Mouse (Mus musculus) MEL (cell line): ENCODE data around the gene Asb4. TPM values are rescaled to one million over a fixed set of nuclear protein-coding genes. Genes with fewer than 3 reads are reported as not detected.

Source experiments
- DNase-seq: peaks from one replicate; pipeline ENCODE4 v3.0.0; 2011; ENCODE audit warnings: low read depth, low spot score
- H3K27ac ChIP-seq: 2 replicates; pipeline ENCODE4 v1.5.1; 2012; ENCODE audit warnings: low read depth, mild to moderate bottlenecking, control low read depth, low read length, moderate library complexity; ENCODE audit not compliant: control insufficient read depth
- H3K27me3 ChIP-seq, 2 experiments: fragments of 150-350 bp in 1 of 2; sonication (generic) in 1 of 2; 2 replicates each; pipeline ENCODE4 v1.6.1; 2012; ENCODE audit warnings: low read length in 2 of 2, mild to moderate bottlenecking in 2 of 2, improper control_type of control experiment in 1 of 2, moderate library complexity in 1 of 2; ENCODE audit not compliant: insufficient read depth in 2 of 2, control insufficient read depth in 1 of 2
- H3K36me3 ChIP-seq, 2 experiments: 2 replicates each; pipeline ENCODE4 v1.6.1; 2012 to 2014; ENCODE audit warnings: low read length in 2 of 2, improper control_type of control experiment in 1 of 2, inconsistent platforms in 1 of 2, mild to moderate bottlenecking in 1 of 2; ENCODE audit not compliant: insufficient read depth in 2 of 2, control insufficient read depth in 1 of 2
- H3K4me1 ChIP-seq, 2 experiments: fragments of 150-350 bp in 1 of 2; sonication (generic) in 1 of 2; 2 replicates each; pipeline ENCODE4 v1.6.1; 2012; ENCODE audit warnings: low read length in 2 of 2, improper control_type of control experiment in 1 of 2, mild to moderate bottlenecking in 1 of 2; ENCODE audit not compliant: insufficient read depth in 2 of 2, control insufficient read depth in 1 of 2
- H3K4me3 ChIP-seq, 2 experiments: fragments of 150-350 bp in 1 of 2; sonication (generic) in 1 of 2; 2 replicates each; pipeline ENCODE4 v1.5.1; 2012; ENCODE audit warnings: low read depth in 2 of 2, low read length in 2 of 2, mild to moderate bottlenecking in 2 of 2, moderate library complexity in 2 of 2, control low read depth in 1 of 2, improper control_type of control experiment in 1 of 2; ENCODE audit not compliant: control insufficient read depth in 1 of 2, insufficient read depth in 1 of 2
- H3K79me2 ChIP-seq: 2 replicates; pipeline ENCODE4 v1.6.1; 2012; ENCODE audit warnings: mild to moderate bottlenecking, low read length, moderate library complexity; ENCODE audit not compliant: control insufficient read depth, poor library complexity, insufficient read depth
- H3K9ac ChIP-seq: 2 replicates; pipeline ENCODE4 v1.6.1; 2012; ENCODE audit warnings: low read depth, mild to moderate bottlenecking, control low read depth, low read length, moderate library complexity; ENCODE audit not compliant: control insufficient read depth, poor library complexity, severe bottlenecking
- H3K9me3 ChIP-seq: fragments of 150-350 bp; sonication (generic); replicated peaks from 2 replicates; pipeline ENCODE4 v1.6.1; 2012; ENCODE audit warnings: mild to moderate bottlenecking, low read length, improper control_type of control experiment, moderate library complexity; ENCODE audit not compliant: insufficient read depth
- BHLHE40 ChIP-seq: IDR thresholded peaks from 2 replicates; pipeline ENCODE4 v1.6.1; 2012; ENCODE audit warnings: low read depth, mild to moderate bottlenecking, inconsistent platforms, low read length, improper control_type of control experiment, borderline replicate concordance
- CHD1 ChIP-seq: IDR thresholded peaks from 2 replicates; pipeline ENCODE4 v1.6.1; 2012; ENCODE audit warnings: low read depth, mild to moderate bottlenecking, inconsistent platforms, low read length, improper control_type of control experiment
- CTCF ChIP-seq, 3 experiments: IDR thresholded peaks in 2 of 3; conservative IDR thresholded peaks in 1 of 3; 2 replicates each; pipeline ENCODE4 v1.5.1; 2011 to 2012; ENCODE audit warnings: low read length in 3 of 3, low read depth in 2 of 3, mild to moderate bottlenecking in 2 of 3, improper control_type of control experiment in 1 of 3, inconsistent platforms in 1 of 3, mixed read lengths in 1 of 3, moderate library complexity in 1 of 3; ENCODE audit not compliant: control insufficient read depth in 1 of 3, insufficient read depth in 1 of 3, poor library complexity in 1 of 3, severe bottlenecking in 1 of 3
- E2F4 ChIP-seq: IDR thresholded peaks from 2 replicates; pipeline ENCODE4 v1.6.1; 2011; ENCODE audit warnings: low read depth, low read length, improper control_type of control experiment, borderline replicate concordance
- EP300 ChIP-seq, 2 experiments: IDR thresholded peaks; 2 replicates each; pipeline ENCODE4 v1.6.1; 2011; ENCODE audit warnings: improper control_type of control experiment in 2 of 2, low read length in 2 of 2, low read depth in 1 of 2, mild to moderate bottlenecking in 1 of 2
- ETS1 ChIP-seq: IDR thresholded peaks from 2 replicates; pipeline ENCODE4 v1.6.1; 2012; ENCODE audit warnings: low read depth, mild to moderate bottlenecking, inconsistent platforms, low read length, improper control_type of control experiment, moderate library complexity
- GATA1 ChIP-seq: IDR thresholded peaks from 2 replicates; pipeline ENCODE4 v1.6.1; 2011; ENCODE audit warnings: low read depth, low read length, improper control_type of control experiment
- JUND ChIP-seq: IDR thresholded peaks from 2 replicates; pipeline ENCODE4 v1.6.1; 2011; ENCODE audit warnings: low read depth, mild to moderate bottlenecking, improper control_type of control experiment, low read length
- KAT2A ChIP-seq: conservative IDR thresholded peaks from 2 replicates; pipeline ENCODE4 v1.6.1; 2012; ENCODE audit warnings: low read depth, low read length, improper control_type of control experiment, inconsistent platforms
- MEF2A ChIP-seq: IDR thresholded peaks from 2 replicates; pipeline ENCODE4 v1.6.1; 2014; ENCODE audit warnings: low read depth, mild to moderate bottlenecking, inconsistent platforms, low read length, improper control_type of control experiment; ENCODE audit not compliant: poor library complexity, insufficient replicate concordance, severe bottlenecking; ENCODE audit errors: extremely low read depth
- MXI1 ChIP-seq: IDR thresholded peaks from 2 replicates; pipeline ENCODE4 v1.6.1; 2011; ENCODE audit warnings: mild to moderate bottlenecking, low read depth, low read length, improper control_type of control experiment
- MYC ChIP-seq: IDR thresholded peaks from 2 replicates; pipeline ENCODE4 v1.6.1; 2011; ENCODE audit warnings: low read depth, mild to moderate bottlenecking, low read length, improper control_type of control experiment, moderate library complexity
- NELFE ChIP-seq: IDR thresholded peaks from 2 replicates; pipeline ENCODE4 v1.6.1; 2011; ENCODE audit warnings: low read depth, low read length, improper control_type of control experiment
- NRF1 ChIP-seq: IDR thresholded peaks from 2 replicates; pipeline ENCODE4 v1.6.1; 2014; ENCODE audit warnings: low read depth, mild to moderate bottlenecking, inconsistent platforms, low read length, improper control_type of control experiment, moderate library complexity; ENCODE audit not compliant: poor library complexity, insufficient read depth, severe bottlenecking
- POLR2A ChIP-seq, 2 experiments: IDR thresholded peaks; 2 replicates each; pipeline ENCODE4 v1.6.1; 2011 to 2012; ENCODE audit warnings: low read length in 2 of 2, mild to moderate bottlenecking in 2 of 2, control low read depth in 1 of 2, improper control_type of control experiment in 1 of 2, low read depth in 1 of 2, moderate library complexity in 1 of 2; ENCODE audit not compliant: control insufficient read depth in 1 of 2, insufficient read depth in 1 of 2, poor library complexity in 1 of 2
- POLR2AphosphoS2 ChIP-seq: IDR thresholded peaks from 2 replicates; pipeline ENCODE4 v1.6.1; 2011; ENCODE audit warnings: low read length, improper control_type of control experiment
- RAD21 ChIP-seq: IDR thresholded peaks from 2 replicates; pipeline ENCODE4 v1.6.1; 2011; ENCODE audit warnings: mild to moderate bottlenecking, low read depth, low read length, improper control_type of control experiment
- RCOR1 ChIP-seq: IDR thresholded peaks from 2 replicates; pipeline ENCODE4 v1.6.1; 2012; ENCODE audit warnings: low read depth, mild to moderate bottlenecking, inconsistent platforms, low read length, improper control_type of control experiment
- SIN3A ChIP-seq: IDR thresholded peaks from 2 replicates; pipeline ENCODE4 v1.6.1; 2012; ENCODE audit warnings: low read length, improper control_type of control experiment, inconsistent platforms
- SMC3 ChIP-seq: IDR thresholded peaks from 2 replicates; pipeline ENCODE4 v1.6.1; 2011; ENCODE audit warnings: low read depth, low read length, improper control_type of control experiment
- TBP ChIP-seq: IDR thresholded peaks from 2 replicates; pipeline ENCODE4 v1.8.0; 2011; ENCODE audit warnings: low read depth, low read length, improper control_type of control experiment
- UBTF ChIP-seq: IDR thresholded peaks from 2 replicates; pipeline ENCODE4 v1.6.1; 2012; ENCODE audit warnings: low read depth, mild to moderate bottlenecking, inconsistent platforms, low read length, improper control_type of control experiment, moderate library complexity, borderline replicate concordance; ENCODE audit not compliant: insufficient read depth
- USF1 ChIP-seq: IDR thresholded peaks from 2 replicates; pipeline ENCODE4 v1.6.1; 2014; ENCODE audit warnings: low read depth, mild to moderate bottlenecking, inconsistent platforms, low read length, improper control_type of control experiment, moderate library complexity
- USF2 ChIP-seq, 2 experiments: IDR thresholded peaks; 2 replicates each; pipeline ENCODE4 v1.6.1; 2011 to 2012; ENCODE audit warnings: improper control_type of control experiment in 2 of 2, low read length in 2 of 2, borderline replicate concordance in 1 of 2, inconsistent platforms in 1 of 2, low read depth in 1 of 2, mild to moderate bottlenecking in 1 of 2; ENCODE audit not compliant: insufficient read depth in 1 of 2
- ZC3H11A ChIP-seq: IDR thresholded peaks from 2 replicates; pipeline ENCODE4 v1.6.1; 2012; ENCODE audit warnings: low read depth, mild to moderate bottlenecking, inconsistent platforms, low read length, improper control_type of control experiment
- ZMIZ1 ChIP-seq: IDR thresholded peaks from 2 replicates; pipeline ENCODE4 v1.6.1; 2012; ENCODE audit warnings: low read depth, mild to moderate bottlenecking, inconsistent platforms, low read length, improper control_type of control experiment, moderate library complexity
- polyA plus RNA-seq, 2 experiments: library from polyadenylated mRNA; stranded (reverse) in 1 of 2; unstranded in 1 of 2; fragments of >175 nt in 1 of 2; fragments of >200 nt in 1 of 2; gene quantifications; 2 replicates each; pipeline versions ENCODE4 v1.2.1 to v1.2.4; 2012; ENCODE audit warnings: low replicate concordance in 2 of 2, low read depth in 1 of 2; ENCODE audit not compliant: insufficient read length in 2 of 2, insufficient read depth in 1 of 2, missing spikeins in 1 of 2
- total RNA-seq: library from RNA; depleted of rRNA; stranded (reverse); fragments of 300-350 nt; gene quantifications from 2 replicates; pipeline ENCODE4 v1.2.3, GENCODE M21; 2012

The Asb4 gene
- total and polyA plus RNA-seq, 3 experiments: not detected

GRCm38 (mm10) chr6:5410697-5411391 is 27.7 kb downstream of the Asb4 start:
- H3K36me3 ChIP-seq: no peaks in the 10 kb centered on the region
- H3K9ac ChIP-seq: no peak overlapping the region
- H3K9me3 ChIP-seq: no peaks in the 10 kb centered on the region
- DNase-seq: peak; percentile 63
- TF ChIP-seq MXI1 (no peak), USF1 (no peak), NELFE (no peak), ZC3H11A (peak; percentile 38; the same call in 1 of the 2 replicates), USF2 (IDR thresholded peaks at IDR 0.05; ENCODE audit: borderline replicate concordance in 1 of 2, insufficient read depth in 1 of 2, low read depth in 1 of 2, low read length in 2 of 2) (no peak), MYC (no peak), SMC3 (peak; percentile 82), RAD21 (peak; percentile 72), CHD1 (no peak), POLR2AphosphoS2 (no peak), UBTF (no peak), CTCF (IDR thresholded peaks at IDR 0.05 in 2 of 3, conservative IDR thresholded peaks at IDR 0.05 in 1 of 3; ENCODE audit: control insufficient read depth in 1 of 3, insufficient read depth in 1 of 3, low read depth in 2 of 3, low read length in 3 of 3, poor library complexity in 1 of 3, severe bottlenecking in 1 of 3) (peak; percentile 71 to 88 (median 78))
- no peak overlapping the region for H3K27ac ChIP-seq
- H3K4me1 ChIP-seq: no peaks in the 10 kb centered on the region
- peaks cover 12 to 17% of the 10 kb centered on the region in 2 experiments for H3K27me3 ChIP-seq
- H3K4me3 ChIP-seq: no peak overlapping the region
- H3K79me2 ChIP-seq: no peaks in the 10 kb centered on the region

GRCm38 (mm10) chr6:5413282-5413681 is 30.1 kb downstream of the Asb4 start:
- no peaks in the 10 kb centered on the region for H3K4me1 ChIP-seq
- no peak overlapping the region for H3K27ac ChIP-seq
- no peaks in the 10 kb centered on the region for H3K9me3 ChIP-seq
- H3K36me3 ChIP-seq: no peaks in the 10 kb centered on the region
- no peaks in the 10 kb centered on the region for H3K79me2 ChIP-seq
- no peak for DNase-seq
- no peak overlapping the region for H3K4me3 ChIP-seq
- H3K9ac ChIP-seq: no peak overlapping the region
- peaks cover 9 to 14% of the 10 kb centered on the region in 2 experiments for H3K27me3 ChIP-seq
- TF ChIP-seq MYC (no peak), KAT2A (no peak), POLR2A (IDR thresholded peaks at IDR 0.05; ENCODE audit: control insufficient read depth in 1 of 2, insufficient read depth in 1 of 2, low read depth in 1 of 2, low read length in 2 of 2, poor library complexity in 1 of 2) (no peak), ZMIZ1 (no peak), E2F4 (no peak), NRF1 (no peak), BHLHE40 (no peak), RCOR1 (no peak), ZC3H11A (no peak), TBP (no peak), GATA1 (no peak), SIN3A (no peak), POLR2AphosphoS2 (no peak), MEF2A (no peak), ETS1 (no peak), JUND (no peak), EP300 (IDR thresholded peaks at IDR 0.05; ENCODE audit: low read depth in 1 of 2, low read length in 2 of 2) (no peak), RAD21 (no peak)
